Mouse (Mus musculus) C2C12 (cell line): ENCODE results near the gene Dagla.

Experiments
- CTCF ChIP-seq: IDR thresholded peaks from one replicate; pipeline ENCODE4 v1.5.1; 2011; ENCODE audit not compliant: control insufficient read depth, insufficient read depth, insufficient read length
- MAX ChIP-seq: IDR thresholded peaks from one replicate; pipeline ENCODE4 v1.6.1; 2011; ENCODE audit warnings: mild to moderate bottlenecking, control low read depth
- MYOG ChIP-seq: IDR thresholded peaks from one replicate; pipeline ENCODE4 v1.6.1; 2011; ENCODE audit not compliant: control insufficient read depth, insufficient read length; ENCODE audit errors: extremely low read depth

DNA sequence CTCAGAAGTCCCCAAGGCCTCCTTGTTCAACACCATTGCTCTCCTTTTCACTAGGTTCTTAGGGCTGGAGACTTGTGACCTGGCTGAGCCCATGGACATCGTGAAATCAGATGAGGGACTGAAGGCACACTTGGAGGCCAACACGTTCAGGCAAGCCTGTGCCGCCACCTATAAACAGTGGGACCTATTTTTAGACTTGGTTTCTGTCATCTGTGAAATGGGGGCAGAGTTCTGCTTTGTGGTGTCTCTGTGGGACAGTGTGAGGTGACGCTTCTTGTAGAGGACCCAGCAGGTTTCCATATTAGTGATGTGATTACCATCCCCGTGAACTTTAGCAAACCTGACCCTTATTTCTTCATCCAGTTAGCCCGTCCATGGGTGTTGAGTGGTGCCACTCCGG, 47.5 kb upstream of the Dagla start:
- TF ChIP-seq MAX, result no peak
- no peak for TF ChIP-seq CTCF
- no peak for TF ChIP-seq MYOG
